Mouse (Mus musculus) cortical plate, adult 2 months (tissue): ENCODE results near the gene Slc16a13.

Source experiments
- CTCF ChIP-seq: fragments of 200-500 bp; IDR thresholded peaks from 2 replicates; pipeline ENCODE4 v1.5.1; 2011; ENCODE audit warnings: mild to moderate bottlenecking, control low read depth, low read length; ENCODE audit not compliant: insufficient read depth; ENCODE audit errors: extremely low read depth
- POLR2A ChIP-seq: fragments of 200-500 bp; IDR thresholded peaks from 2 replicates; pipeline ENCODE4 v1.6.1; 2011; ENCODE audit warnings: mild to moderate bottlenecking, low read length, control low read depth; ENCODE audit not compliant: insufficient read depth; ENCODE audit errors: extremely low read depth

GRCm38 (mm10) chr11:70214191-70214855, 6.5 kb downstream of the Slc16a13 start:
- no peak for TF ChIP-seq CTCF
- TF ChIP-seq POLR2A: 0 out of 2 replicates have a peak, but pooled peaks have one; percentile 3
